Mouse (Mus musculus): ENCODE results near the gene Fam234a.

- TF ChIP-seq CTCF (IDR thresholded peaks at IDR 0.05; ENCODE audit: borderline replicate concordance, insufficient read depth, low read depth, low read length) (no peak), POLR2A (IDR thresholded peaks at IDR 0.05; ENCODE audit: borderline replicate concordance, insufficient read depth, low read length) (no peak)
These were observed 3.8 kb downstream of the Fam234a start for GRCm38 (mm10) chr17:26240120-26240790.

All from cerebellum, adult 2 months (tissue).